Comparison of ENCODE assay signal across 17 mouse cellular contexts in genomic region chr13:4233536-4234172, GRCm38 (mm10). TPM values are rescaled to one million over a fixed set of nuclear protein-coding genes. Genes with fewer than 3 reads are reported as not detected.
DNase-seq lines count a peak whose midpoint lies in the region; ATAC-seq and TF ChIP-seq lines count a peak whose summit lies in the region.
"Had no signal": no experiment of that assay in that cellular context is flagged by ENCODE, and none has a peak within 500 bp of the region (broad histone marks: within the 10 kb centered on the region; RNA-seq: fewer than 3 reads in every experiment).

No protein-coding gene starts in this region.

- no peak for TF ChIP-seq POLR2A in liver, adult 2 months (IDR thresholded peaks at IDR 0.05; ENCODE audit: extremely low read depth, insufficient read depth, low read length)

- peak; percentile 99 for DNase-seq in liver, adult 2 months (ENCODE audit: extremely low read depth, low read depth, low spot score)
- no peak for DNase-seq in liver
- DNase-seq in liver, embryonic 14.5 days (ENCODE audit: low read depth in 3 of 3, low spot score in 3 of 3) = peak; percentile 17 to 30 (median 22)
- DNase-seq in hindbrain, embryonic 10.5 days (ENCODE audit: low spot score) = no peak
- DNase-seq in cerebellum, postnatal 10 days = no peak
- DNase-seq in right cerebral cortex, postnatal 36 days (ENCODE audit: low spot score in 2 of 2) = no peak
- DNase-seq: adrenal gland, postnatal 25 days; gastrocnemius, postnatal 25 days; layer of hippocampus, adult 9-11 months; spleen, adult 18-20 months; thymus, adult 2 months had no signal

- peak; percentile 98 for ATAC-seq in kidney, embryonic 16.5 days (ENCODE audit: low FRiP score, low TSS enrichment)
- ATAC-seq in liver, embryonic 14.5 days (ENCODE audit: insufficient read depth) = peak; percentile 73
- ATAC-seq in stomach, embryonic 14.5 days (ENCODE audit: insufficient number of reproducible peaks, insufficient read depth, low FRiP score, low read depth) = peak; percentile 97
- ATAC-seq: forebrain, embryonic 15.5 days had no signal

- H3K4me2 ChIP-seq in kidney, embryonic 16.5 days (replicated peaks; ENCODE audit: low read depth, low read length) = peak overlapping the region; percentile 33
- H3K4me2 ChIP-seq in liver, embryonic 14.5 days (ENCODE audit: low read depth) = no peak overlapping the region
- peak overlapping the region; percentile 21; the same call in 1 of the 2 replicates for H3K4me2 ChIP-seq in stomach, embryonic 14.5 days (replicated peaks; ENCODE audit: low read depth, low read length)
- H3K4me2 ChIP-seq: forebrain, embryonic 15.5 days; heart, embryonic 13.5 days; hindbrain, embryonic 13.5 days had no signal

- 22% methylated on average over 3 of the region's 3 CpGs for WGBS in liver, adult 2 months
- 68% methylated on average over 3 of the region's 3 CpGs for WGBS in kidney, embryonic 16.5 days
- 43% methylated on average over 3 of the region's 3 CpGs for WGBS in liver, embryonic 14.5 days (ENCODE audit: insufficient replicate concordance)
- WGBS in stomach, embryonic 14.5 days = 40% methylated on average over 3 of the region's 3 CpGs
- WGBS in hindbrain, embryonic 10.5 days = 76% methylated on average over 3 of the region's 3 CpGs

- peak overlapping the region; percentile 88 for H3K27ac ChIP-seq in liver, adult 2 months (replicated peaks; ENCODE audit: insufficient read depth, low read depth, low read length)
- H3K27ac ChIP-seq in kidney, embryonic 16.5 days (ENCODE audit: low read length) = peak overlapping the region; percentile 62
- H3K27ac ChIP-seq in liver, embryonic 14.5 days = no peak overlapping the region
- H3K27ac ChIP-seq in stomach, embryonic 14.5 days (ENCODE audit: low read length) = peak overlapping the region; percentile 58; the same call in 1 of the 2 replicates
- H3K27ac ChIP-seq in hindbrain, embryonic 10.5 days = no peak overlapping the region
- H3K27ac ChIP-seq: forebrain, embryonic 15.5 days; heart, embryonic 13.5 days; hindbrain, embryonic 13.5 days had no signal

- H3K36me3 ChIP-seq in liver, adult 2 months (ENCODE audit: control insufficient read depth, insufficient read depth, low read length) = peaks cover 23% of the 10 kb centered on the region
- H3K36me3 ChIP-seq in kidney, embryonic 16.5 days (ENCODE audit: insufficient read depth, low read length) = 0 out of 2 replicates have a peak, but pooled peaks cover 4% of the 10 kb centered on the region
- no peaks in the 10 kb centered on the region for H3K36me3 ChIP-seq in liver, embryonic 14.5 days (replicated peaks; ENCODE audit: control insufficient read depth, insufficient read depth, low read depth)
- H3K36me3 ChIP-seq in stomach, embryonic 14.5 days (ENCODE audit: control insufficient read depth, insufficient read depth, low read length) = no peaks in the 10 kb centered on the region
- H3K36me3 ChIP-seq in hindbrain, embryonic 10.5 days = no peaks in the 10 kb centered on the region
- H3K36me3 ChIP-seq: forebrain, embryonic 15.5 days; heart, embryonic 13.5 days; hindbrain, embryonic 13.5 days had no signal

- no peaks in the 10 kb centered on the region; the same call in 1 of the 2 replicates for H3K79me2 ChIP-seq in liver, adult 2 months (ENCODE audit: control insufficient read depth, insufficient read depth, low read length)

- TF ChIP-seq CTCF in liver, adult 2 months (IDR thresholded peaks at IDR 0.05; ENCODE audit: low read depth, low read length) = no peak
- TF ChIP-seq CTCF in liver, embryonic 14.5 days (IDR thresholded peaks at IDR 0.05; ENCODE audit: low read depth) = no peak

- H3K9me3 ChIP-seq in kidney, embryonic 16.5 days (ENCODE audit: low read length) = no peaks in the 10 kb centered on the region
- no peaks in the 10 kb centered on the region for H3K9me3 ChIP-seq in liver, embryonic 14.5 days (ENCODE audit: control insufficient read depth, low read length)
- no peaks in the 10 kb centered on the region for H3K9me3 ChIP-seq in stomach, embryonic 14.5 days (ENCODE audit: control insufficient read depth, low read depth, low read length)
- no peaks in the 10 kb centered on the region for H3K9me3 ChIP-seq in hindbrain, embryonic 10.5 days
- H3K9me3 ChIP-seq: forebrain, embryonic 15.5 days; heart, embryonic 13.5 days; hindbrain, embryonic 13.5 days had no signal

- TF ChIP-seq EP300 in liver, embryonic 14.5 days (IDR thresholded peaks at IDR 0.05; ENCODE audit: low read depth) = no peak

- H3K27me3 ChIP-seq in liver, adult 2 months (ENCODE audit: control insufficient read depth, insufficient read depth, low read length) = no peaks in the 10 kb centered on the region
- no peaks in the 10 kb centered on the region for H3K27me3 ChIP-seq in kidney, embryonic 16.5 days (ENCODE audit: insufficient read depth, low read length)
- H3K27me3 ChIP-seq in liver, embryonic 14.5 days (ENCODE audit: control insufficient read depth, insufficient read depth, low read length) = no peaks in the 10 kb centered on the region
- H3K27me3 ChIP-seq in stomach, embryonic 14.5 days (ENCODE audit: control insufficient read depth, insufficient read depth, low read length) = no peaks in the 10 kb centered on the region
- no peaks in the 10 kb centered on the region for H3K27me3 ChIP-seq in hindbrain, embryonic 10.5 days (ENCODE audit: insufficient read depth, poor library complexity, severe bottlenecking)
- H3K27me3 ChIP-seq: forebrain, embryonic 15.5 days; heart, embryonic 13.5 days; hindbrain, embryonic 13.5 days had no signal

- peak overlapping the region; percentile 74 for H3K9ac ChIP-seq in liver, adult 2 months (ENCODE audit: low read depth, low read length)
- no peak overlapping the region for H3K9ac ChIP-seq in kidney, embryonic 16.5 days (replicated peaks; ENCODE audit: low read length)
- no peak overlapping the region for H3K9ac ChIP-seq in liver, embryonic 14.5 days (replicated peaks)
- H3K9ac ChIP-seq in stomach, embryonic 14.5 days (replicated peaks; ENCODE audit: low read depth, low read length) = no peak overlapping the region
- H3K9ac ChIP-seq: forebrain, embryonic 15.5 days; heart, embryonic 13.5 days; hindbrain, embryonic 13.5 days had no signal

- peak overlapping the region; percentile 77 for H3K4me3 ChIP-seq in liver, adult 2 months (ENCODE audit: insufficient read depth, low read depth, low read length)
- peak overlapping the region; percentile 31 for H3K4me3 ChIP-seq in kidney, embryonic 16.5 days (ENCODE audit: low read length)
- H3K4me3 ChIP-seq in liver, embryonic 14.5 days (ENCODE audit: insufficient read depth in 1 of 2, low read depth in 2 of 2, low read length in 2 of 2) = peak overlapping the region; percentile 28 to 59
- peak overlapping the region; percentile 25 for H3K4me3 ChIP-seq in stomach, embryonic 14.5 days (ENCODE audit: low read depth, low read length)
- no peak overlapping the region for H3K4me3 ChIP-seq in hindbrain, embryonic 10.5 days
- H3K4me3 ChIP-seq: forebrain, embryonic 15.5 days; heart, embryonic 13.5 days; hindbrain, embryonic 13.5 days had no signal

- peaks cover 16% of the 10 kb centered on the region for H3K4me1 ChIP-seq in liver, adult 2 months (ENCODE audit: control insufficient read depth, insufficient read depth, low read length)
- H3K4me1 ChIP-seq in kidney, embryonic 16.5 days (ENCODE audit: insufficient read depth, low read length) = 0 out of 2 replicates have a peak, but pooled peaks cover 3% of the 10 kb centered on the region
- H3K4me1 ChIP-seq in liver, embryonic 14.5 days (replicated peaks; ENCODE audit: control insufficient read depth in 2 of 2, insufficient read depth in 2 of 2, low read length in 1 of 2) = no peaks in the 10 kb centered on the region
- H3K4me1 ChIP-seq in stomach, embryonic 14.5 days (ENCODE audit: control insufficient read depth, insufficient read depth, low read length) = no peaks in the 10 kb centered on the region
- H3K4me1 ChIP-seq in hindbrain, embryonic 10.5 days (replicated peaks) = no peaks in the 10 kb centered on the region
- H3K4me1 ChIP-seq: forebrain, embryonic 15.5 days; hindbrain, embryonic 13.5 days had no signal

RNA-seq across cellular contexts. Expression of gene Akr1c19, which starts 5.2 kb away (rescaled TPM):
- total RNA-seq in liver, adult 2 months (2014; rRNA removed) = 182 and 199 TPM in 2 replicates
- 20.3 and 25.8 TPM in 2 replicates for polyA plus RNA-seq in liver, adult 2 months (2012; rRNA removed)
- polyA plus RNA-seq in kidney, embryonic 16.5 days (2015; fragmentation: Nextera tagmentation; extraction: Ambion mirVana) = 50.5 and 52.9 TPM in 2 replicates
- 8.1 and 14.1 TPM in 2 replicates for polyA plus RNA-seq in liver, embryonic 14.5 days (2012; rRNA removed)
- 40.7 and 41.1 TPM in 2 replicates for polyA plus RNA-seq in liver, embryonic 14.5 days (2014; fragmentation: Nextera tagmentation; extraction: Ambion mirVana)
- 94.6 and 98.8 TPM in 2 replicates for polyA plus RNA-seq in stomach, embryonic 14.5 days (2014; fragmentation: Nextera tagmentation; extraction: Ambion mirVana)
- polyA plus RNA-seq in hindbrain, embryonic 10.5 days (2016; fragmentation: Nextera tagmentation; extraction: Ambion mirVana) = 0.25 and 0.64 TPM in 2 replicates
- total RNA-seq: common myeloid progenitor, adult 5-6 weeks had no signal

RNA-seq across cellular contexts. Expression of gene Akr1c13, which starts 42.7 kb away (rescaled TPM):
- total RNA-seq in liver, adult 2 months (2014; rRNA removed) = 182 and 231 TPM in 2 replicates
- 30.1 and 34.6 TPM in 2 replicates for polyA plus RNA-seq in liver, adult 2 months (2012; rRNA removed)
- polyA plus RNA-seq in kidney, embryonic 16.5 days (2015; fragmentation: Nextera tagmentation; extraction: Ambion mirVana) = 5.6 and 5.8 TPM in 2 replicates
- 10.8 and 17.9 TPM in 2 replicates for polyA plus RNA-seq in liver, embryonic 14.5 days (2012; rRNA removed)
- 36.6 and 37.4 TPM in 2 replicates for polyA plus RNA-seq in liver, embryonic 14.5 days (2014; fragmentation: Nextera tagmentation; extraction: Ambion mirVana)
- 121 and 124 TPM in 2 replicates for polyA plus RNA-seq in stomach, embryonic 14.5 days (2014; fragmentation: Nextera tagmentation; extraction: Ambion mirVana)
- 0.65 and 0.72 TPM in 2 replicates for polyA plus RNA-seq in hindbrain, embryonic 10.5 days (2016; fragmentation: Nextera tagmentation; extraction: Ambion mirVana)

RNA-seq across cellular contexts. Expression of gene Akr1c12, which starts 45.6 kb away (rescaled TPM):
- total RNA-seq in liver, adult 2 months (2014; rRNA removed) = 97.7 and 125 TPM in 2 replicates
- 21.0 and 22.8 TPM in 2 replicates for polyA plus RNA-seq in liver, adult 2 months (2012; rRNA removed)
- 3.2 and 3.5 TPM in 2 replicates for polyA plus RNA-seq in kidney, embryonic 16.5 days (2015; fragmentation: Nextera tagmentation; extraction: Ambion mirVana)
- polyA plus RNA-seq in liver, embryonic 14.5 days (2012; rRNA removed) = 3.9 and 7.1 TPM in 2 replicates
- 13.8 and 15.1 TPM in 2 replicates for polyA plus RNA-seq in liver, embryonic 14.5 days (2014; fragmentation: Nextera tagmentation; extraction: Ambion mirVana)
- polyA plus RNA-seq in stomach, embryonic 14.5 days (2014; fragmentation: Nextera tagmentation; extraction: Ambion mirVana) = 68.1 and 69.6 TPM in 2 replicates
- polyA plus RNA-seq in hindbrain, embryonic 10.5 days (2016; fragmentation: Nextera tagmentation; extraction: Ambion mirVana) = 0.17 TPM in 1 of 2 replicates, not detected in the other
- total RNA-seq: adrenal gland, postnatal 25 days; gastrocnemius, postnatal 25 days had no signal

Comparison
In these comparisons a context has a peak if more than half of its experiments do, and no peak if none do; other contexts are left out.
1. DNase-seq: peak in liver, adult 2 months (single experiment) and liver, embryonic 14.5 days (3 of 3); none in liver (single experiment), hindbrain, embryonic 10.5 days (single experiment), cerebellum, postnatal 10 days (0 of 2) and right cerebral cortex, postnatal 36 days (0 of 2).
2. H3K27ac ChIP-seq: peak in liver, adult 2 months (single experiment), kidney, embryonic 16.5 days (single experiment) and stomach, embryonic 14.5 days (single experiment); none in liver, embryonic 14.5 days (single experiment) and hindbrain, embryonic 10.5 days (single experiment).
3. Peak in every context shown above with its lines, with median percentiles within 50 percentile points of each other: ATAC-seq.